Mouse (Mus musculus): ENCODE results near the gene Ereg. TPM values are rescaled to one million over a fixed set of nuclear protein-coding genes. Genes with fewer than 3 reads are reported as not detected.

Gene Ereg
- polyA plus RNA-seq (2014; fragmentation: Illumina TruSeq; extraction: RNeasy Lipid Tissue Mini Kit (QIAGEN cat#74804); ENCODE audit: low read depth, low replicate concordance) = 0.08 TPM

GRCm38 (mm10) chr5:91074450-91074950 lies at the start of gene Ereg:
Gene Ereg (plus strand): TSS chr5:91074622.

GRCm38 (mm10) chr5:91027164-91027563 lies 47.3 kb upstream of the Ereg start, which contains the start of gene Epgn:
Gene Epgn (plus strand): TSS chr5:91027464.

DNA sequence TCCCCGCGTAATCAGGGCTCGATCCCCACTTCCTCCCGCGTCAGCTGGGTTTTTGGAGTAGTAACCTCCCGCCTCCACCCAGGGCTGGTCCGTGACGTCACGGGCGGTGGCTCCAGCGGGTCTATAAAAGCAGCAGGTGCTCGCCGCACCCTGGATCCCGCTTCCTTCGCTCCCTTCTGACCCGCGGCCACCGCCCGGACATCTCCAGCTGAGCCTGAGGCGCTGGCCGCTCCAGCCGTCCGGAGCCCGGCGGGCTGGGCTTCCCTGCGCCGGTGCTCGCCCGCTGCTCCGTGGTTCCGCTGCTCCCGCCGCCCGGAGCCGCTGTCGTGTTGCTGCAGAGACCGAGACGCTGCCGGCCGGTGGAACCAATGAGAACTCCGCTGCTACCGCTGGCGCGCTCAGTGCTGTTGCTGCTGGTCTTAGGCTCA lies 65.0 kb downstream of the Ereg start, which contains the start of gene Areg:
Gene Areg, plus strand, starts transcription at position 154 of the 428 bp plus-strand sequence.

Other genes starting within 250 kb of the Ereg start
- gene Cxcl1, start 183.4 kb upstream of the Ereg start, polyA plus RNA-seq (2014; fragmentation: Illumina TruSeq; extraction: RNeasy Lipid Tissue Mini Kit (QIAGEN cat#74804); ENCODE audit: low read depth, low replicate concordance) = 2.5 TPM
- gene Cxcl2, start 170.8 kb upstream of the Ereg start, polyA plus RNA-seq (2014; fragmentation: Illumina TruSeq; extraction: RNeasy Lipid Tissue Mini Kit (QIAGEN cat#74804); ENCODE audit: low read depth, low replicate concordance) = not detected
- 67.3 TPM for gene Mthfd2l, start 143.5 kb upstream of the Ereg start, polyA plus RNA-seq (2014; fragmentation: Illumina TruSeq; extraction: RNeasy Lipid Tissue Mini Kit (QIAGEN cat#74804); ENCODE audit: low read depth, low replicate concordance)
- gene Epgn, start 47.2 kb upstream of the Ereg start, polyA plus RNA-seq (2014; fragmentation: Illumina TruSeq; extraction: RNeasy Lipid Tissue Mini Kit (QIAGEN cat#74804); ENCODE audit: low read depth, low replicate concordance) = not detected
- not detected for gene Areg, start 65.0 kb downstream of the Ereg start, polyA plus RNA-seq (2014; fragmentation: Illumina TruSeq; extraction: RNeasy Lipid Tissue Mini Kit (QIAGEN cat#74804); ENCODE audit: low read depth, low replicate concordance)

Data from kidney, adult 10 weeks (tissue).